Mouse (Mus musculus) B cell, adult 2 months (primary cell): ENCODE results near the gene Dtx4.

Experiments
- DNase-seq, 2 experiments: peaks; one replicate each; pipeline ENCODE4 v3.0.0; 2022

The Dtx4 gene

GRCm38 (mm10) chr19:12465530-12466144 is 35.6 kb downstream of the Dtx4 start:
- no peak for DNase-seq

- DNase-seq, result no peak
These were observed 36.6 kb downstream of the Dtx4 start for GRCm38 (mm10) chr19:12464674-12465073.

GRCm38 (mm10) chr19:12464127-12464526 is 37.1 kb downstream of the Dtx4 start:
- DNase-seq, result no peak

GRCm38 (mm10) chr19:12463722-12464035 is 37.6 kb downstream of the Dtx4 start:
- DNase-seq, result no peak

- DNase-seq, result no peak
These were observed 38.2 kb downstream of the Dtx4 start for GRCm38 (mm10) chr19:12462851-12463721.

- DNase-seq, result peak; percentile 35 to 44
These were observed 40.7 kb downstream of the Dtx4 start, which contains the start of gene Mpeg1 for GRCm38 (mm10) chr19:12460282-12461249. Gene Mpeg1 (plus strand): TSS chr19:12460779.

- DNase-seq, result no peak
These were observed 41.7 kb downstream of the Dtx4 start for GRCm38 (mm10) chr19:12459516-12459915.

- peak; percentile 80 to 83 for DNase-seq
These were observed 43.7 kb downstream of the Dtx4 start for GRCm38 (mm10) chr19:12457401-12458066.

GRCm38 (mm10) chr19:12445014-12445413 is 56.2 kb downstream of the Dtx4 start:
- DNase-seq, result no peak

GRCm38 (mm10) chr19:12442560-12442959 is 58.7 kb downstream of the Dtx4 start:
- no peak for DNase-seq

GRCm38 (mm10) chr19:12440103-12440725 is 61.0 kb downstream of the Dtx4 start:
- DNase-seq, result peak; percentile 37 to 42

GRCm38 (mm10) chr19:12439581-12439980 is 61.7 kb downstream of the Dtx4 start:
- DNase-seq, result no peak

- no peak for DNase-seq
These were observed 65.3 kb downstream of the Dtx4 start for GRCm38 (mm10) chr19:12435750-12436524.

- DNase-seq, result peak; percentile 53 to 61
These were observed 66.2 kb downstream of the Dtx4 start for GRCm38 (mm10) chr19:12435011-12435416.

- DNase-seq, result peak; percentile 71 to 72
These were observed 68.2 kb downstream of the Dtx4 start for GRCm38 (mm10) chr19:12433033-12433432.

- no peak for DNase-seq
These were observed 73.6 kb downstream of the Dtx4 start, which contains the start of gene Pfpl for GRCm38 (mm10) chr19:12427605-12428004. Gene Pfpl (plus strand): TSS chr19:12427905.

GRCm38 (mm10) chr19:12427101-12427500 is 74.2 kb downstream of the Dtx4 start:
- peak; percentile 46 to 51 for DNase-seq

- no peak for DNase-seq
These were observed 79.6 kb downstream of the Dtx4 start for GRCm38 (mm10) chr19:12421680-12422079.

- no peak for DNase-seq
These were observed 80.7 kb downstream of the Dtx4 start for GRCm38 (mm10) chr19:12420555-12420954.

- DNase-seq, result no peak
These were observed 82.9 kb downstream of the Dtx4 start for GRCm38 (mm10) chr19:12418312-12418711.

- no peak for DNase-seq
These were observed 83.9 kb downstream of the Dtx4 start, which contains the start of gene Olfr1441 for GRCm38 (mm10) chr19:12417361-12417760. Gene Olfr1441 (plus strand): TSS chr19:12417433.
